Mouse (Mus musculus): ENCODE measurements around the gene Pip5kl1. TPM values are rescaled to one million over a fixed set of nuclear protein-coding genes. Genes with fewer than 3 reads are reported as not detected.

Pip5kl1 gene
- polyA plus RNA-seq, 1 experiment from 2014 or later = 0.42 TPM

GRCm38 (mm10) chr2:32576532-32576931 lies 1.9 kb downstream of the Pip5kl1 start:
- H3K9me3 ChIP-seq (replicated peaks; ENCODE audit: low read length) = no peaks in the 10 kb centered on the region
- DNase-seq (ENCODE audit: low spot score) = no peak
- H3K4me2 ChIP-seq (ENCODE audit: low read length) = no peak overlapping the region
- TF ChIP-seq CTCF (IDR thresholded peaks at IDR 0.05; ENCODE audit: low read depth) = no peak
- H3K36me3 ChIP-seq (ENCODE audit: insufficient read depth, low read length) = 0 out of 2 replicates have a peak, but pooled peaks cover 5% of the 10 kb centered on the region
- no peak overlapping the region for H3K9ac ChIP-seq (ENCODE audit: low read depth, low read length)
- 91% methylated on average over 9 of the region's 9 CpGs for WGBS
- no peak overlapping the region for H3K27ac ChIP-seq
- H3K4me3 ChIP-seq (replicated peaks; ENCODE audit: low read depth, low read length) = no peak overlapping the region
- no peak for ATAC-seq (replicated peaks; ENCODE audit: low FRiP score, low read depth)
- H3K27me3 ChIP-seq (ENCODE audit: insufficient read depth, low read length) = no peaks in the 10 kb centered on the region
- peaks cover 11% of the 10 kb centered on the region for H3K4me1 ChIP-seq (replicated peaks; ENCODE audit: insufficient read depth, low read length)

GRCm38 (mm10) chr2:32578146-32579046 lies 3.8 kb downstream of the Pip5kl1 start:
- no peak overlapping the region for H3K9ac ChIP-seq (ENCODE audit: low read depth, low read length)
- ATAC-seq (replicated peaks; ENCODE audit: low FRiP score, low read depth) (no peak), DNase-seq (ENCODE audit: low spot score) (no peak)
- H3K27me3 ChIP-seq (ENCODE audit: insufficient read depth, low read length) = no peaks in the 10 kb centered on the region
- no peak overlapping the region for H3K4me2 ChIP-seq (ENCODE audit: low read length)
- H3K36me3 ChIP-seq (ENCODE audit: insufficient read depth, low read length) = no peaks in the 10 kb centered on the region
- 31% methylated on average over 28 of the region's 30 CpGs for WGBS
- no peak for TF ChIP-seq CTCF (IDR thresholded peaks at IDR 0.05; ENCODE audit: low read depth)
- H3K4me3 ChIP-seq (replicated peaks; ENCODE audit: low read depth, low read length) = no peak overlapping the region
- no peak overlapping the region for H3K27ac ChIP-seq
- no peaks in the 10 kb centered on the region for H3K9me3 ChIP-seq (replicated peaks; ENCODE audit: low read length)
- peaks cover 5% of the 10 kb centered on the region for H3K4me1 ChIP-seq (replicated peaks; ENCODE audit: insufficient read depth, low read length)

- no peak overlapping the region for H3K27ac ChIP-seq
- no peaks in the 10 kb centered on the region; the same call in 1 of the 2 replicates for H3K4me1 ChIP-seq (replicated peaks; ENCODE audit: insufficient read depth, low read length)
- ATAC-seq (replicated peaks; ENCODE audit: low FRiP score, low read depth) (no peak), DNase-seq (ENCODE audit: low spot score) (peak; percentile 59)
- TF ChIP-seq CTCF (IDR thresholded peaks at IDR 0.05; ENCODE audit: low read depth) = 0 out of 2 replicates have a peak, but pooled peaks have one; percentile 21
- no peak overlapping the region for H3K9ac ChIP-seq (ENCODE audit: low read depth, low read length)
- H3K27me3 ChIP-seq (ENCODE audit: insufficient read depth, low read length) = no peaks in the 10 kb centered on the region
- H3K36me3 ChIP-seq (ENCODE audit: insufficient read depth, low read length) = no peaks in the 10 kb centered on the region
- H3K9me3 ChIP-seq (replicated peaks; ENCODE audit: low read length) = no peaks in the 10 kb centered on the region
- peak overlapping the region; percentile 8; the same call in 1 of the 2 replicates for H3K4me2 ChIP-seq (ENCODE audit: low read length)
- 38% methylated on average over 19 of the region's 19 CpGs for WGBS
- H3K4me3 ChIP-seq (replicated peaks; ENCODE audit: low read depth, low read length) = no peak overlapping the region
Observed at GRCm38 (mm10) chr2:32581450-32582095, 7.0 kb downstream of the Pip5kl1 start.

- 16% methylated on average over 37 of the region's 37 CpGs for WGBS
- ATAC-seq (replicated peaks; ENCODE audit: low FRiP score, low read depth) = peak; percentile 46
- H3K9ac ChIP-seq (ENCODE audit: low read depth, low read length) = 0 out of 2 replicates have a peak overlapping the region, but pooled peaks have one; percentile 38
Observed at GRCm38 (mm10) chr2:32582830-32583799, 8.5 kb downstream of the Pip5kl1 start.

GRCm38 (mm10) chr2:32585149-32585714 lies 10.6 kb downstream of the Pip5kl1 start:
- DNase-seq (ENCODE audit: low spot score) (no peak), ATAC-seq (replicated peaks; ENCODE audit: low FRiP score, low read depth) (no peak)
- no peak overlapping the region for H3K9ac ChIP-seq (ENCODE audit: low read depth, low read length)
- no peak overlapping the region for H3K27ac ChIP-seq
- H3K4me1 ChIP-seq (replicated peaks; ENCODE audit: insufficient read depth, low read length) = peaks cover 4% of the 10 kb centered on the region
- TF ChIP-seq CTCF (IDR thresholded peaks at IDR 0.05; ENCODE audit: low read depth) = no peak
- H3K27me3 ChIP-seq (ENCODE audit: insufficient read depth, low read length) = no peaks in the 10 kb centered on the region
- H3K9me3 ChIP-seq (replicated peaks; ENCODE audit: low read length) = no peaks in the 10 kb centered on the region
- H3K4me2 ChIP-seq (ENCODE audit: low read length) = no peak overlapping the region
- H3K4me3 ChIP-seq (replicated peaks; ENCODE audit: low read depth, low read length) = no peak overlapping the region
- 87% methylated on average over 7 of the region's 7 CpGs for WGBS
- H3K36me3 ChIP-seq (ENCODE audit: insufficient read depth, low read length) = no peaks in the 10 kb centered on the region

More at GRCm38 (mm10) chr2:32582830-32583799, 8.5 kb downstream of the Pip5kl1 start:
- peaks cover 4% of the 10 kb centered on the region for H3K4me1 ChIP-seq (replicated peaks; ENCODE audit: insufficient read depth, low read length)
- no peak overlapping the region for H3K27ac ChIP-seq
- no peaks in the 10 kb centered on the region for H3K27me3 ChIP-seq (ENCODE audit: insufficient read depth, low read length)
- DNase-seq (ENCODE audit: low spot score) = peak; percentile 94
- no peaks in the 10 kb centered on the region for H3K36me3 ChIP-seq (ENCODE audit: insufficient read depth, low read length)
- no peak overlapping the region for H3K4me3 ChIP-seq (replicated peaks; ENCODE audit: low read depth, low read length)
- H3K9me3 ChIP-seq (replicated peaks; ENCODE audit: low read length) = no peaks in the 10 kb centered on the region
- peak; percentile 97 for TF ChIP-seq CTCF (IDR thresholded peaks at IDR 0.05; ENCODE audit: low read depth)
- H3K4me2 ChIP-seq (ENCODE audit: low read length) = peak overlapping the region; percentile 47

All from kidney, postnatal 0 days (tissue).